Mouse (Mus musculus) common myeloid progenitor, adult 5-6 weeks (primary cell): Measurements from ENCODE around the gene Kank2. TPM values are rescaled to one million over a fixed set of nuclear protein-coding genes. Genes with fewer than 3 reads are reported as not detected.
A peak's percentile ranks its signal among the peaks of the same experiment; 100 is the strongest.

Experiments used
- ATAC-seq: replicated peaks from 2 replicates; pipeline ENCODE4 v1.8.0; 2016; ENCODE audit warnings: low read depth, mild to moderate bottlenecking, moderate TSS enrichment, inconsistent platforms; ENCODE audit not compliant: poor library complexity, severe bottlenecking
- total RNA-seq: library from RNA; stranded (forward); fragments of 200-1000, 187-1606 nt; gene quantifications from 2 replicates; pipeline ENCODE4 v1.2.3, GENCODE M21; 2017

Gene Kank2
- 1.3 and 1.4 TPM in 2 replicates for total RNA-seq

GRCm38 (mm10) chr9:21798345-21799009, at the start of gene Kank2:
Kank2 (minus strand) TSS chr9:21798744.
- ATAC-seq: peak; percentile 67

- no peak for ATAC-seq
These were observed 49.4 kb upstream of the Kank2 start for GRCm38 (mm10) chr9:21847926-21848325.

- no peak for ATAC-seq
These were observed 48.9 kb upstream of the Kank2 start for GRCm38 (mm10) chr9:21847425-21847824.

- ATAC-seq: no peak
These were observed 48.3 kb upstream of the Kank2 start for GRCm38 (mm10) chr9:21846755-21847341.

- no peak for ATAC-seq
These were observed 47.0 kb upstream of the Kank2 start for GRCm38 (mm10) chr9:21845381-21846080.

GRCm38 (mm10) chr9:21843086-21843485, 44.5 kb upstream of the Kank2 start:
- no peak for ATAC-seq

GRCm38 (mm10) chr9:21842391-21842790, 43.8 kb upstream of the Kank2 start:
- no peak for ATAC-seq

GRCm38 (mm10) chr9:21841340-21841739, 42.8 kb upstream of the Kank2 start:
- no peak for ATAC-seq

- peak; percentile 80 for ATAC-seq
These were observed 41.7 kb upstream of the Kank2 start for GRCm38 (mm10) chr9:21840115-21840787.

GRCm38 (mm10) chr9:21837690-21838089, 39.1 kb upstream of the Kank2 start:
- no peak for ATAC-seq

GRCm38 (mm10) chr9:21835258-21835912, 36.8 kb upstream of the Kank2 start, which contains the start of gene Angptl8:
Angptl8 (plus strand) TSS chr9:21835510.
- no peak for ATAC-seq

GRCm38 (mm10) chr9:21831558-21832240, 33.2 kb upstream of the Kank2 start:
- ATAC-seq: no peak

- ATAC-seq: no peak
These were observed 32.4 kb upstream of the Kank2 start for GRCm38 (mm10) chr9:21830936-21831335.

GRCm38 (mm10) chr9:21830461-21830850, 31.9 kb upstream of the Kank2 start:
- no peak for ATAC-seq

GRCm38 (mm10) chr9:21829834-21830460, 31.4 kb upstream of the Kank2 start:
- no peak for ATAC-seq

- ATAC-seq: no peak
These were observed 25.8 kb upstream of the Kank2 start for GRCm38 (mm10) chr9:21824366-21824765.

GRCm38 (mm10) chr9:21823957-21824356, 25.4 kb upstream of the Kank2 start:
- no peak for ATAC-seq

- ATAC-seq: no peak
These were observed 24.1 kb upstream of the Kank2 start for GRCm38 (mm10) chr9:21822686-21823085.

GRCm38 (mm10) chr9:21820183-21820582, 21.6 kb upstream of the Kank2 start:
- ATAC-seq: no peak
